Comparison of ENCODE assay signal across 8 mouse cellular contexts in the genomic region with DNA sequence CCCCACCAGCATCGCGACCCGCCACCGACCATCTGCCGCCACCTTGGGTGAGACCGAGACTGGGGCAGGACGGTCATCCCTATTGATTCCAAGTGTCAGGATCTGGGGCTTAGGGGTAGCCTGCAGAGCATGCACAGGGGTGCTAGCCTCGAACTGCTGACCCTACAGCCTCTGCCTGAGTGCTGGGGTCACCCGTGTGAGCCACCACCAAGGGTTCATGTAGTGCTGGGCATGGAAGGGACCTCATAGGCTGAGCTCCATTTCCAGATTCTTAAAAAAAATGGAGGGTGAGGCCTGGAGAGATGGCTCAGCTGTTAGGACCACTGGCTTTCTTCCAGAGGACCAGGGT. TPM values are rescaled to one million over a fixed set of nuclear protein-coding genes. Genes with fewer than 3 reads are reported as not detected.
A peak's percentile ranks its signal among the peaks of the same experiment; 100 is the strongest.
DNase-seq lines count a peak whose midpoint lies in the region; ATAC-seq lines count a peak whose summit lies in the region.

No protein-coding gene starts in this region.

- 13% methylated on average over 9 of the region's 9 CpGs for WGBS in neural tube, embryonic 11.5 days
- WGBS in limb, embryonic 15.5 days, result 11% methylated on average over 9 of the region's 9 CpGs

- H3K9ac ChIP-seq in neural tube, embryonic 11.5 days (ENCODE audit: low read length), result no peak overlapping the region
- H3K9ac ChIP-seq in limb, embryonic 15.5 days, result no peak overlapping the region

- H3K9me3 ChIP-seq in erythroblast, embryonic 14.5 days (ENCODE audit: control insufficient read depth, low read length), result peaks cover 4% of the 10 kb centered on the region; the same call in 1 of the 2 replicates
- H3K9me3 ChIP-seq in neural tube, embryonic 11.5 days (ENCODE audit: control insufficient read depth, low read length), result no peaks in the 10 kb centered on the region
- H3K9me3 ChIP-seq in limb, embryonic 15.5 days, result no peaks in the 10 kb centered on the region

- H3K4me3 ChIP-seq in erythroblast, embryonic 14.5 days (replicated peaks), result peak overlapping the region; percentile 9
- H3K4me3 ChIP-seq in neural tube, embryonic 11.5 days (ENCODE audit: low read depth, low read length), result peak overlapping the region; percentile 55; the same call in 1 of the 2 replicates
- H3K4me3 ChIP-seq in limb, embryonic 15.5 days, result peak overlapping the region; percentile 56

- no peak for DNase-seq in neural tube, embryonic 11.5 days (ENCODE audit: low spot score)
- DNase-seq in neural tube, embryonic 10.5 days (ENCODE audit: extremely low spot score, low spot score), result no peak
- DNase-seq in right cerebral cortex, postnatal 25 days, result no peak
- no peak for DNase-seq in right cerebral cortex, postnatal 4 days
- DNase-seq in gastrocnemius, adult 18-20 months (ENCODE audit: low spot score), result no peak

- ATAC-seq in erythroblast, adult 5-6 weeks (replicated peaks; ENCODE audit: low FRiP score, poor library complexity, severe bottlenecking), result no peak
- ATAC-seq in neural tube, embryonic 11.5 days (ENCODE audit: insufficient read depth, low FRiP score, low TSS enrichment), result no peak; the same call in 1 of the 2 replicates
- no peak for ATAC-seq in limb, embryonic 15.5 days (ENCODE audit: insufficient number of reproducible peaks, low FRiP score, low TSS enrichment, low read depth)

- H3K4me2 ChIP-seq in neural tube, embryonic 11.5 days (ENCODE audit: low read depth), result peak overlapping the region; percentile 99
- peak overlapping the region; percentile 100 for H3K4me2 ChIP-seq in limb, embryonic 15.5 days

- H3K27ac ChIP-seq in neural tube, embryonic 11.5 days (ENCODE audit: low read depth, low read length), result no peak overlapping the region
- no peak overlapping the region for H3K27ac ChIP-seq in limb, embryonic 15.5 days

- peaks cover 13% of the 10 kb centered on the region for H3K4me1 ChIP-seq in erythroblast, embryonic 14.5 days (ENCODE audit: control insufficient read depth)
- peaks cover 5% of the 10 kb centered on the region; the same call in 1 of the 2 replicates for H3K4me1 ChIP-seq in neural tube, embryonic 11.5 days (ENCODE audit: control insufficient read depth, insufficient read depth, low read length)
- peaks cover 18% of the 10 kb centered on the region for H3K4me1 ChIP-seq in limb, embryonic 15.5 days

- no peaks in the 10 kb centered on the region for H3K36me3 ChIP-seq in erythroblast, embryonic 14.5 days (ENCODE audit: control insufficient read depth)
- no peaks in the 10 kb centered on the region for H3K36me3 ChIP-seq in neural tube, embryonic 11.5 days (ENCODE audit: control insufficient read depth, insufficient read depth, low read length)
- H3K36me3 ChIP-seq in limb, embryonic 15.5 days, result no peaks in the 10 kb centered on the region

- peaks cover 28% of the 10 kb centered on the region for H3K27me3 ChIP-seq in erythroblast, embryonic 14.5 days (ENCODE audit: control insufficient read depth)
- H3K27me3 ChIP-seq in neural tube, embryonic 11.5 days (ENCODE audit: control insufficient read depth, insufficient read depth, low read length), result 0 out of 2 replicates have a peak, but pooled peaks cover 2% of the 10 kb centered on the region
- 0 out of 2 replicates have a peak, but pooled peaks cover 5% of the 10 kb centered on the region for H3K27me3 ChIP-seq in limb, embryonic 15.5 days

RNA-seq across cellular contexts. Expression of a gene that starts 0.4 kb away (rescaled TPM):
- polyA plus RNA-seq in erythroblast, embryonic 14.5 days (2012), result not detected in 2 replicates
- total RNA-seq in erythroblast, adult 5-6 weeks (2015; ENCODE audit: low replicate concordance), result not detected in 2 replicates
- total RNA-seq in erythroblast, adult 5-6 weeks (2017; ENCODE audit: low replicate concordance), result not detected in 2 replicates
- polyA plus RNA-seq in neural tube, embryonic 11.5 days (2014; fragmentation: Nextera tagmentation; extraction: Ambion mirVana), result 0.69 and 0.76 TPM in 2 replicates
- polyA plus RNA-seq in limb, embryonic 15.5 days (2015; fragmentation: Nextera tagmentation; extraction: Ambion mirVana), result 1.5 TPM in 2 replicates
- total RNA-seq in gastrocnemius, adult 18-20 months (2021), result not detected
